Comparison of ENCODE assay signal across 14 mouse cellular contexts in genomic region chr4:155777816-155778215, GRCm38 (mm10). TPM values are rescaled to one million over a fixed set of nuclear protein-coding genes. Genes with fewer than 3 reads are reported as not detected.
DNase-seq lines count a peak whose midpoint lies in the region; ATAC-seq and TF ChIP-seq lines count a peak whose summit lies in the region.
"Had no signal": no experiment of that assay in that cellular context is flagged by ENCODE, and none has a peak within 500 bp of the region (broad histone marks: within the 10 kb centered on the region; RNA-seq: fewer than 3 reads in every experiment).

No protein-coding gene starts in this region.

- TF ChIP-seq EP300 in lung, postnatal 0 days (IDR thresholded peaks at IDR 0.05): no peak

- no peaks in the 10 kb centered on the region for H3K9me3 ChIP-seq in heart, embryonic 16.5 days (replicated peaks; ENCODE audit: control insufficient read depth, low read length)
- H3K9me3 ChIP-seq in heart, embryonic 11.5 days (replicated peaks; ENCODE audit: control insufficient read depth, low read length): no peaks in the 10 kb centered on the region
- no peaks in the 10 kb centered on the region for H3K9me3 ChIP-seq in lung, postnatal 0 days (ENCODE audit: low read length)
- H3K9me3 ChIP-seq: midbrain, embryonic 13.5 days; neural tube, embryonic 12.5 days had no signal

- WGBS in heart, embryonic 16.5 days: 59% methylated on average over 2 of the region's 2 CpGs
- 57% methylated on average over 2 of the region's 2 CpGs for WGBS in heart, embryonic 11.5 days (ENCODE audit: insufficient replicate concordance)
- WGBS in lung, postnatal 0 days: 38% methylated on average over 2 of the region's 2 CpGs

- no peak for DNase-seq in lung, postnatal 0 days (ENCODE audit: low spot score)
- no peak for DNase-seq in lung, adult 18-20 months
- peak; percentile 41 to 48 for DNase-seq in adrenal gland, postnatal 36 days
- DNase-seq in embryo, embryonic 9.5 days (ENCODE audit: extremely low spot score): no peak
- DNase-seq: embryo, embryonic 11 days; left cerebral cortex, postnatal 4 days had no signal

- no peak overlapping the region for H3K4me2 ChIP-seq in heart, embryonic 16.5 days (ENCODE audit: low read depth, low read length)
- H3K4me2 ChIP-seq in heart, embryonic 11.5 days: no peak overlapping the region
- H3K4me2 ChIP-seq in lung, postnatal 0 days (replicated peaks; ENCODE audit: low read depth, low read length): no peak overlapping the region
- H3K4me2 ChIP-seq: midbrain, embryonic 13.5 days; neural tube, embryonic 12.5 days had no signal

- peaks cover 44% of the 10 kb centered on the region for H3K4me1 ChIP-seq in heart, embryonic 16.5 days (ENCODE audit: control insufficient read depth, insufficient read depth, low read length)
- peaks cover 35% of the 10 kb centered on the region for H3K4me1 ChIP-seq in heart, embryonic 11.5 days (ENCODE audit: control insufficient read depth, insufficient read depth, low read length)
- peaks cover 15% of the 10 kb centered on the region for H3K4me1 ChIP-seq in lung, postnatal 0 days (ENCODE audit: insufficient read depth, low read depth, low read length)

- no peak overlapping the region for H3K4me3 ChIP-seq in heart, embryonic 16.5 days (ENCODE audit: low read length)
- no peak overlapping the region for H3K4me3 ChIP-seq in heart, embryonic 11.5 days (ENCODE audit: low read depth, low read length)
- H3K4me3 ChIP-seq in lung, postnatal 0 days (ENCODE audit: low read depth, low read length): no peak overlapping the region
- H3K4me3 ChIP-seq: midbrain, embryonic 13.5 days; neural tube, embryonic 12.5 days had no signal

- no peaks in the 10 kb centered on the region for H3K36me3 ChIP-seq in heart, embryonic 16.5 days (ENCODE audit: control insufficient read depth, insufficient read depth)
- no peaks in the 10 kb centered on the region for H3K36me3 ChIP-seq in heart, embryonic 11.5 days (ENCODE audit: control insufficient read depth, insufficient read depth, low read length)
- H3K36me3 ChIP-seq in lung, postnatal 0 days (ENCODE audit: insufficient read depth, low read length): no peaks in the 10 kb centered on the region
- H3K36me3 ChIP-seq: midbrain, embryonic 13.5 days; neural tube, embryonic 12.5 days had no signal

- TF ChIP-seq CTCF in lung, postnatal 0 days (IDR thresholded peaks at IDR 0.05): no peak

- peaks cover 10% of the 10 kb centered on the region for H3K27me3 ChIP-seq in heart, embryonic 16.5 days (ENCODE audit: control insufficient read depth, insufficient read depth, low read length)
- H3K27me3 ChIP-seq in heart, embryonic 11.5 days (ENCODE audit: control insufficient read depth, insufficient read depth, low read length): peaks cover 27% of the 10 kb centered on the region
- H3K27me3 ChIP-seq in lung, postnatal 0 days (replicated peaks; ENCODE audit: insufficient read depth, low read length): 0 out of 2 replicates have a peak, but pooled peaks cover 4% of the 10 kb centered on the region

- no peak for ATAC-seq in heart, embryonic 16.5 days (replicated peaks; ENCODE audit: extremely low read depth, insufficient read depth, low FRiP score)
- ATAC-seq in heart, embryonic 11.5 days (replicated peaks; ENCODE audit: insufficient number of reproducible peaks, low FRiP score, low TSS enrichment): no peak
- no peak for ATAC-seq in lung, postnatal 0 days
- peak; percentile 27; the same call in 1 of the 2 replicates for ATAC-seq in megakaryocyte-erythroid progenitor cell, adult 5-6 weeks (replicated peaks; ENCODE audit: low FRiP score, low TSS enrichment, poor library complexity, severe bottlenecking)
- ATAC-seq: midbrain, embryonic 13.5 days had no signal

- peak overlapping the region; percentile 45 for H3K27ac ChIP-seq in heart, embryonic 16.5 days (ENCODE audit: low read length)
- no peak overlapping the region for H3K27ac ChIP-seq in heart, embryonic 11.5 days (ENCODE audit: low read depth, low read length)
- H3K27ac ChIP-seq in lung, postnatal 0 days (ENCODE audit: low read length): 0 out of 2 replicates have a peak overlapping the region, but pooled peaks have one; percentile 23
- H3K27ac ChIP-seq: liver, embryonic 14.5 days; midbrain, embryonic 13.5 days; neural tube, embryonic 12.5 days had no signal

- no peak overlapping the region for H3K9ac ChIP-seq in heart, embryonic 16.5 days (ENCODE audit: low read length)
- H3K9ac ChIP-seq in heart, embryonic 11.5 days (ENCODE audit: low read depth, low read length): no peak overlapping the region
- H3K9ac ChIP-seq in lung, postnatal 0 days (replicated peaks; ENCODE audit: low read depth): no peak overlapping the region
- H3K9ac ChIP-seq: liver, embryonic 14.5 days; midbrain, embryonic 13.5 days; neural tube, embryonic 12.5 days had no signal

RNA-seq across cellular contexts. Expression of gene Vwa1, which starts 3.3 kb away (rescaled TPM):
- 8.3 and 8.7 TPM in 2 replicates for polyA plus RNA-seq in heart, embryonic 16.5 days (2015; fragmentation: Nextera tagmentation; extraction: Ambion mirVana)
- polyA plus RNA-seq in heart, embryonic 11.5 days (2014; fragmentation: Nextera tagmentation; extraction: Ambion mirVana): 0.89 and 1.1 TPM in 2 replicates
- 6.5 and 7.0 TPM in 2 replicates for polyA plus RNA-seq in lung, postnatal 0 days (2015; fragmentation: Nextera tagmentation; extraction: Ambion mirVana)
- 1 to 10 TPM; 3.4 to 6.0 TPM for total RNA-seq in adrenal gland, postnatal 36 days (2021)
- total RNA-seq in megakaryocyte-erythroid progenitor cell, adult 5-6 weeks (2014; fragmentation: Nextera tagmentation): not detected in 2 replicates
- total RNA-seq in megakaryocyte-erythroid progenitor cell, adult 5-6 weeks (2017): 0.08 and 0.19 TPM in 2 replicates

RNA-seq across cellular contexts. Expression of gene Tmem88b, which starts 7.9 kb away (rescaled TPM):
- polyA plus RNA-seq in heart, embryonic 16.5 days (2015; fragmentation: Nextera tagmentation; extraction: Ambion mirVana): 1.4 and 1.8 TPM in 2 replicates
- 3.0 and 3.2 TPM in 2 replicates for polyA plus RNA-seq in heart, embryonic 11.5 days (2014; fragmentation: Nextera tagmentation; extraction: Ambion mirVana)
- polyA plus RNA-seq in lung, postnatal 0 days (2015; fragmentation: Nextera tagmentation; extraction: Ambion mirVana): 0.13 and 0.31 TPM in 2 replicates
- total RNA-seq in adrenal gland, postnatal 36 days (2021): under 1 TPM; 0.30 to 0.56 TPM
- total RNA-seq in megakaryocyte-erythroid progenitor cell, adult 5-6 weeks (2014; fragmentation: Nextera tagmentation): not detected in 2 replicates
- total RNA-seq in megakaryocyte-erythroid progenitor cell, adult 5-6 weeks (2017): 0.09 TPM in 1 of 2 replicates, not detected in the other

RNA-seq across cellular contexts. Expression of gene Ankrd65, which starts 12.4 kb away (rescaled TPM):
- polyA plus RNA-seq in heart, embryonic 16.5 days (2015; fragmentation: Nextera tagmentation; extraction: Ambion mirVana): 0.30 TPM in 1 of 2 replicates, not detected in the other
- not detected in 2 replicates for polyA plus RNA-seq in heart, embryonic 11.5 days (2014; fragmentation: Nextera tagmentation; extraction: Ambion mirVana)
- 6.0 and 6.6 TPM in 2 replicates for polyA plus RNA-seq in lung, postnatal 0 days (2015; fragmentation: Nextera tagmentation; extraction: Ambion mirVana)
- total RNA-seq in adrenal gland, postnatal 36 days (2021): not detected
- total RNA-seq in megakaryocyte-erythroid progenitor cell, adult 5-6 weeks (2014; fragmentation: Nextera tagmentation): not detected in 2 replicates
- total RNA-seq in megakaryocyte-erythroid progenitor cell, adult 5-6 weeks (2017): not detected in 2 replicates
- total RNA-seq: hematopoietic stem cell, adult 5-6 weeks; layer of hippocampus, adult 8-10 months; left cerebral cortex, postnatal 4 days had no signal
- polyA plus RNA-seq: midbrain, embryonic 13.5 days; neural tube, embryonic 12.5 days had no signal

RNA-seq across cellular contexts. Expression of gene Atad3a, which starts 16.9 kb away (rescaled TPM):
- polyA plus RNA-seq in heart, embryonic 16.5 days (2015; fragmentation: Nextera tagmentation; extraction: Ambion mirVana): 123 TPM in 2 replicates
- 84.2 and 88.2 TPM in 2 replicates for polyA plus RNA-seq in heart, embryonic 11.5 days (2014; fragmentation: Nextera tagmentation; extraction: Ambion mirVana)
- polyA plus RNA-seq in lung, postnatal 0 days (2015; fragmentation: Nextera tagmentation; extraction: Ambion mirVana): 26.1 and 28.5 TPM in 2 replicates
- 10 to 100 TPM; 83.2 to 94.1 TPM for total RNA-seq in adrenal gland, postnatal 36 days (2021)
- 123 and 206 TPM in 2 replicates for total RNA-seq in megakaryocyte-erythroid progenitor cell, adult 5-6 weeks (2014; fragmentation: Nextera tagmentation)
- 95.3 and 123 TPM in 2 replicates for total RNA-seq in megakaryocyte-erythroid progenitor cell, adult 5-6 weeks (2017)

RNA-seq across cellular contexts. Expression of gene Mrpl20, which starts 24.9 kb away (rescaled TPM):
- polyA plus RNA-seq in heart, embryonic 16.5 days (2015; fragmentation: Nextera tagmentation; extraction: Ambion mirVana): 133 and 138 TPM in 2 replicates
- 152 and 166 TPM in 2 replicates for polyA plus RNA-seq in heart, embryonic 11.5 days (2014; fragmentation: Nextera tagmentation; extraction: Ambion mirVana)
- polyA plus RNA-seq in lung, postnatal 0 days (2015; fragmentation: Nextera tagmentation; extraction: Ambion mirVana): 164 and 186 TPM in 2 replicates
- total RNA-seq in adrenal gland, postnatal 36 days (2021): 100 to 1,000 TPM; 133 to 141 TPM
- total RNA-seq in megakaryocyte-erythroid progenitor cell, adult 5-6 weeks (2014; fragmentation: Nextera tagmentation): 189 and 239 TPM in 2 replicates
- total RNA-seq in megakaryocyte-erythroid progenitor cell, adult 5-6 weeks (2017): 78.5 and 90.1 TPM in 2 replicates

Comparison
In these comparisons a context has a peak if more than half of its experiments do, and no peak if none do; other contexts are left out.
1. DNase-seq: peak in adrenal gland, postnatal 36 days (2 of 2); none in lung, postnatal 0 days (single experiment), lung, adult 18-20 months (0 of 2) and embryo, embryonic 9.5 days (single experiment).